8 mouse cellular contexts compared by ENCODE assay signal in genomic region chr2:174330616-174331191, GRCm38 (mm10). TPM values are rescaled to one million over a fixed set of nuclear protein-coding genes. Genes with fewer than 3 reads are reported as not detected.
A peak's percentile ranks its signal among the peaks of the same experiment; 100 is the strongest.
DNase-seq lines count a peak whose midpoint lies in the region; ATAC-seq and TF ChIP-seq lines count a peak whose summit lies in the region.

No protein-coding gene starts in this region.

- CTCF ChIA-PET in Patski (lab: Charles Lee): interaction anchor here (1.1 kb wide), 1 partner anchor 12 kb away, joined by 5 read pairs; no protein-coding TSS in a partner anchor

- peaks cover 13% of the 10 kb centered on the region for H3K9me3 ChIP-seq in hindbrain, embryonic 10.5 days

- ATAC-seq in Patski: peak; percentile 36
- peak; percentile 14 for ATAC-seq in frontal cortex, adult (ENCODE audit: low TSS enrichment)
- ATAC-seq in megakaryocyte, adult 5-6 weeks (ENCODE audit: poor library complexity, severe bottlenecking): peak; percentile 17

- intact Hi-C loops in left cerebral cortex, adult 2 months (cut with DNase I): loop anchor here (5.0 kb wide), 3 partner anchors 87 to 342 kb away; partner anchors contain the start of genes Atp5e and Nelfcd

- POLR2A ChIA-PET in Patski (lab: Charles Lee): no interaction called here

- H3K27me3 ChIP-seq in Patski: no peaks in the 10 kb centered on the region
- 0 out of 2 replicates have a peak, but pooled peaks cover 6% of the 10 kb centered on the region for H3K27me3 ChIP-seq in hindbrain, embryonic 10.5 days (ENCODE audit: insufficient read depth, poor library complexity, severe bottlenecking)

- in situ Hi-C loops in Patski (cut with MboI; ENCODE audit: low pct_unique_long_range_greater_than_20kb): no loop called here

- H3K27ac ChIP-seq in hindbrain, embryonic 10.5 days: peak overlapping the region; percentile 100
- peak overlapping the region; percentile 95 for H3K27ac ChIP-seq in left cerebral cortex, adult 2 months

- no peak for DNase-seq in Patski (ENCODE audit: low read depth, low spot score)
- peak; percentile 84 for DNase-seq in cerebellum, adult 9-11 months
- DNase-seq in hindbrain, embryonic 10.5 days (ENCODE audit: low spot score): peak; percentile 83
- peak; percentile 61 to 68 for DNase-seq in left cerebral cortex, adult 2 months (ENCODE audit: extremely low spot score in 1 of 2, low spot score in 2 of 2)
- peak; percentile 72 for DNase-seq in right cerebral cortex, postnatal 14 days
- peak; percentile 32 to 66 for DNase-seq in urinary bladder, postnatal 36 days (ENCODE audit: low spot score in 2 of 2)

- under 1% methylated on average over 47 of the region's 48 CpGs for WGBS in hindbrain, embryonic 10.5 days

- peaks cover 28% of the 10 kb centered on the region for H3K36me3 ChIP-seq in hindbrain, embryonic 10.5 days

- no peak for TF ChIP-seq CTCF in Patski (IDR thresholded peaks at IDR 0.05)
- no peak for TF ChIP-seq CTCF in left cerebral cortex, adult 2 months (IDR thresholded peaks at IDR 0.05)

- peaks cover 71% of the 10 kb centered on the region for H3K4me1 ChIP-seq in hindbrain, embryonic 10.5 days (replicated peaks)

- peak overlapping the region; percentile 98 for H3K4me3 ChIP-seq in hindbrain, embryonic 10.5 days
- peak overlapping the region; percentile 94 for H3K4me3 ChIP-seq in left cerebral cortex, adult 2 months

RNA-seq across cellular contexts. Expression of gene Gm20721, which starts 15.8 kb away (rescaled TPM):
- polyA plus RNA-seq in Patski (2021): 152 TPM
- 10.5 and 13.1 TPM in 2 replicates for polyA plus RNA-seq in hindbrain, embryonic 10.5 days (2016; fragmentation: Nextera tagmentation; extraction: Ambion mirVana)
- 1 to 10 TPM; 2.3 to 2.8 TPM for total RNA-seq in left cerebral cortex, adult 2 months (2021)
- 0.21 TPM in 1 of 2 replicates, not detected in the other for total RNA-seq in megakaryocyte, adult 5-6 weeks (2015)
- 1.5 and 3.4 TPM in 2 replicates for total RNA-seq in megakaryocyte, adult 5-6 weeks (2017)

RNA-seq across cellular contexts. Expression of gene Gnas, which starts 46.6 kb away (rescaled TPM):
- 1,008 TPM for polyA plus RNA-seq in Patski (2021)
- polyA plus RNA-seq in hindbrain, embryonic 10.5 days (2016; fragmentation: Nextera tagmentation; extraction: Ambion mirVana): 1,166 and 1,270 TPM in 2 replicates
- 1,000 to 10,000 TPM; 1,778 to 1,853 TPM for total RNA-seq in left cerebral cortex, adult 2 months (2021)
- total RNA-seq in megakaryocyte, adult 5-6 weeks (2015): 518 and 554 TPM in 2 replicates
- total RNA-seq in megakaryocyte, adult 5-6 weeks (2017): 238 and 262 TPM in 2 replicates
